Mouse (Mus musculus) ES-E14 (cell line): ENCODE results near the gene Gtpbp1. TPM values are rescaled to one million over a fixed set of nuclear protein-coding genes. Genes with fewer than 3 reads are reported as not detected.
A peak's percentile ranks its signal among the peaks of the same experiment; 100 is the strongest.

Experiments
- DNase-seq: peaks from one replicate; pipeline ENCODE4 v3.0.0-alpha.2; 2013; ENCODE audit warnings: low read depth, low spot score
- H3K27ac ChIP-seq: 2 replicates; pipeline ENCODE4 v1.5.1; 2012; ENCODE audit warnings: low read depth, mild to moderate bottlenecking, low read length, moderate library complexity, mixed read lengths; ENCODE audit not compliant: poor library complexity, insufficient read depth, severe bottlenecking
- H3K36me3 ChIP-seq: 2 replicates; pipeline ENCODE4 v1.6.1; 2012; ENCODE audit warnings: mild to moderate bottlenecking, low read length, moderate library complexity, mixed read lengths; ENCODE audit not compliant: control insufficient read depth, poor library complexity, insufficient read depth, severe bottlenecking
- H3K4me1 ChIP-seq, 2 experiments: fragments of 150-350 bp in 1 of 2; sonication (generic) in 1 of 2; 2 replicates each; pipeline ENCODE4 v1.6.1; 2012; ENCODE audit warnings: low read length in 2 of 2, mild to moderate bottlenecking in 1 of 2, mixed read lengths in 1 of 2; ENCODE audit not compliant: control insufficient read depth in 2 of 2, insufficient read depth in 2 of 2, poor library complexity in 1 of 2
- H3K4me3 ChIP-seq, 2 experiments: fragments of 150-350 bp in 1 of 2; sonication (generic) in 1 of 2; 2 replicates each; pipeline ENCODE4 v1.5.1; 2012; ENCODE audit warnings: low read length in 2 of 2, low read depth in 1 of 2, mild to moderate bottlenecking in 1 of 2, mixed read lengths in 1 of 2; ENCODE audit not compliant: insufficient read depth in 1 of 2, poor library complexity in 1 of 2, severe bottlenecking in 1 of 2
- H3K9ac ChIP-seq: 2 replicates; pipeline ENCODE4 v1.6.1; 2012; ENCODE audit warnings: low read depth, mild to moderate bottlenecking, low read length, mixed read lengths; ENCODE audit not compliant: poor library complexity, insufficient read depth, severe bottlenecking
- H3K9me3 ChIP-seq: fragments of 150-350 bp; sonication (generic); 2 replicates; pipeline ENCODE4 v1.6.1; 2012; ENCODE audit warnings: low read depth, mild to moderate bottlenecking, low read length; ENCODE audit not compliant: control insufficient read depth, insufficient read depth
- CHD2 ChIP-seq: IDR thresholded peaks from 2 replicates; pipeline ENCODE4 v1.6.1; 2014; ENCODE audit warnings: mild to moderate bottlenecking, low read depth, low read length, inconsistent platforms
- HCFC1 ChIP-seq: IDR thresholded peaks from 2 replicates; pipeline ENCODE4 v1.6.1; 2012; ENCODE audit warnings: low read length, inconsistent platforms, borderline replicate concordance; ENCODE audit not compliant: insufficient read depth
- MAFK ChIP-seq: IDR thresholded peaks from 2 replicates; pipeline ENCODE4 v1.6.1; 2014; ENCODE audit warnings: mild to moderate bottlenecking, low read depth, low read length, inconsistent platforms; ENCODE audit not compliant: insufficient read depth
- ZC3H11A ChIP-seq: IDR thresholded peaks from 2 replicates; pipeline ENCODE4 v1.6.1; 2012; ENCODE audit warnings: low read depth, mild to moderate bottlenecking, inconsistent platforms, low read length, borderline replicate concordance
- ZNF384 ChIP-seq: IDR thresholded peaks from 2 replicates; pipeline ENCODE4 v1.6.1; 2012; ENCODE audit warnings: low read depth, low read length, inconsistent platforms
- in situ Hi-C, 2 experiments: fragments of 600-800 bp; cut with MboI; formaldehyde crosslinking; loops; one replicate each; pipeline ENCODE4 v1.15.1; 2025; ENCODE audit warnings: low sequenced_read_pairs in 2 of 2, inconsistent platforms in 1 of 2; ENCODE audit not compliant: unreplicated experiment in 2 of 2
- total RNA-seq: library from RNA; depleted of rRNA; stranded (reverse); fragments of 300-350 nt; gene quantifications from 2 replicates; pipeline ENCODE4 v1.2.3, GENCODE M21; 2012

Gene Gtpbp1
- total RNA-seq, 1 experiment: 48.1 TPM

DNA sequence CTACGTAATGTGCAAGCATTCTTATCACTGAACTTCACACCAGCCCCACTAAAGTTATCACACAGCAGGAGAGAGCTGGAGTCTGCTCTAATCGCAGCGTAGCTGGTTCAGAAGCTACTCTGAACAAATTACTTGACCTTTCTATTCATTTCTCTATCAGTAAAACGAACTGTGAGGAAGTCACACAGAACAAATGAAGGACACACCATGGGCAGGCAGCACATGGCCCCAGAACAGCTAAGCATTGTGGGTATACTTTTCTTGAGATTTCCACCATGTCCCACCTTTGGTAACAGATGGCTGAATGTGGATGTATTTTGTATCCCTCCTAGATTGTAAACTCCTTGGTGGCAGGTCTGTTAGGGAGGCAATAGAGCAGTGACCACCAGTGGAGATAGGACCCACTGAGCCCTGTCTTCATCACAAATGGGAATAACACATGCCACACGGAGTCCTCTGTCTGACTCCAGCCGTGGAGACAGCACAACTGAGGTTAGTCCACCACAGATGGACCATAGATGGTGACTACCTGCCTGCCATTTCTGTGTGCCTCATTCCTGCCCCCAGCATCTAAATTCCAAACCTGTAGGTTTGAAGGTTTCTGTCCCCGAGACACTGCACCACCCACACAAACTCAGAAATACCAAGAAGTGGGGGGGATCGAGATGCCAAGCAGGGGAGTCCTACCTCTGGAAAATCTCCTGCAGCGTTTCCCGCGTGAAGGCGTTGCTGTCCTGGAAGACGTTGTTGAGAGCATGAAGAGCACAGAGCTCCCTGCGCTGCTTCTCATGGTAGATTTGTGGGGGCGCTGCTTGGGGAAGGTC lies 4.4 kb upstream of the Gtpbp1 start:
- Histone ChIP-seq H3K9me3 (no peaks in the 10 kb centered on the region), H3K36me3 (no peaks in the 10 kb centered on the region), H3K4me3 (peak overlapping the region; percentile 42 to 68; a peak in 3 of 4 replicates), H3K9ac (peak overlapping the region; percentile 46; the same call in 1 of the 2 replicates), H3K27ac (no peak overlapping the region), H3K4me1 (peaks cover 3 to 16% of the 10 kb centered on the region in 2 experiments; a peak in 2 of 4 replicates)
- DNase-seq: no peak
- in situ Hi-C loops: no loop called here
- TF ChIP-seq CHD2 (no peak), ZNF384 (no peak), ZC3H11A (no peak), MAFK (no peak), HCFC1 (no peak)

DNA sequence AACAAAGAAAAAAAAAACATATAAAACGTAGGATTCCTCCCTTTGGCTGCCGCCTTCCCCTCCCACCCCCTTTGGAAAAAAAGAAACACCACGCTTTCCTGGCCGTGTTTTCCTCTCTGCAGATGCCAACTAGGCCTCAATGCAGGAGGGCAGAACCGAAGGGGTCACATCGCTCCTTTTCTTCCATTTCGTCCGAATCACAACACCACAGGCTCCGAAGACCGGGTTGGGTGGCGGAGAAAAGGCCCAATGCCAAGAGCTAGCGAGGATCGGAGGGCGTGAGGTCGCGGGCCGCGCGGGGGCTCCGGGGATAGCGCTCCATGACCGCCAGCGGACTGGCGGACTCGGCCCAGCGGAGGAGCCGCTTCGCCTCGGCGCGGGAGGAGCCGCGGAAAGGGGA lies 3.5 kb upstream of the Gtpbp1 start:
- Histone ChIP-seq H3K4me3 (peak overlapping the region; percentile 68 to 96), H3K27ac (peak overlapping the region; percentile 39; the same call in 1 of the 2 replicates), H3K9me3 (no peaks in the 10 kb centered on the region), H3K36me3 (no peaks in the 10 kb centered on the region), H3K9ac (peak overlapping the region; percentile 89), H3K4me1 (peaks cover 2 to 14% of the 10 kb centered on the region in 2 experiments; a peak in 2 of 4 replicates)
- TF ChIP-seq ZC3H11A (no peak), ZNF384 (no peak)
- in situ Hi-C loops: no loop called here
- no peak for DNase-seq

DNA sequence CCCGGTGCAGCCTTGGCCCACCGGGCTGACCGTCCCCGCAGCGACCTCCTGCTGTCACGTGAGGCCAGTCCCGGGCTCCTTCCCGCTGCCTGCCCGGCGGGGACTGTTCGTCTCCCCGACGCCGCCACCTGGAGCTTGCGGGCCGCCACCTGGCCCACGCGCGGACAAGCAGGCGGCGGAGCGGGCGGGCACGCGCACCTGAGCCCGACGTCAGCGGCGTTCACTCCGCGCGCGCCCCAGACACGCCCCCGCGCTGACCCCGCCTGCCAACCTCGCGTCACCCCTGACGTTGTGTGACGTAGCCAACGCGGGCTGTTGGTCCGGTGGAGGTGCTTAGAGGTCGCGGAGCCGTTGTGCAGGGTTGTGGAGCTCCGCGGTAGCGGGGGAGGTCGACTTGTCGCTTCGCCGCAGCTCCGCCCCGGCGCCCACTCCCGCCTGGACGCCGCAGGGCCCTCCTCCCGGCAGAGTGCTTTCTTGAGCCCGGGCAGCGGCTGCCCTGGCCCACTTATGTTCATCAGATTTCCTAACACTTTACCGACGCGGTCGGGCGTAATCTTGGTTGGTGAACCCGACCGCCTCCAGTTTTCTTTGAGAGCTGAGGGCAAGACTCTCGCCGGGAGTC lies 2.9 kb upstream of the Gtpbp1 start, which contains the start of gene Josd1:
Gene Josd1 (minus strand): TSS at position 274 of the 622 bp plus-strand sequence.
- TF ChIP-seq HCFC1 (0 out of 2 replicates have a peak, but pooled peaks have one; percentile 11), ZC3H11A (no peak), ZNF384 (no peak), CHD2 (no peak), MAFK (no peak)
- peak within 1 kb of the TSS; percentile 41; the same call in 1 of the 2 replicates for H3K27ac ChIP-seq
- in situ Hi-C loops: no loop called here
- H3K4me1 ChIP-seq: peaks cover 2 to 14% of the 10 kb centered on the region in 2 experiments; a peak in 1 of 4 replicates
- H3K36me3 ChIP-seq: no peaks in the 10 kb centered on the region
- peak within 1 kb of the TSS; percentile 89 for H3K9ac ChIP-seq
- DNase-seq: peak; percentile 82
- peak within 1 kb of the TSS; percentile 68 to 96 for H3K4me3 ChIP-seq
- no peaks in the 10 kb centered on the region for H3K9me3 ChIP-seq

DNA sequence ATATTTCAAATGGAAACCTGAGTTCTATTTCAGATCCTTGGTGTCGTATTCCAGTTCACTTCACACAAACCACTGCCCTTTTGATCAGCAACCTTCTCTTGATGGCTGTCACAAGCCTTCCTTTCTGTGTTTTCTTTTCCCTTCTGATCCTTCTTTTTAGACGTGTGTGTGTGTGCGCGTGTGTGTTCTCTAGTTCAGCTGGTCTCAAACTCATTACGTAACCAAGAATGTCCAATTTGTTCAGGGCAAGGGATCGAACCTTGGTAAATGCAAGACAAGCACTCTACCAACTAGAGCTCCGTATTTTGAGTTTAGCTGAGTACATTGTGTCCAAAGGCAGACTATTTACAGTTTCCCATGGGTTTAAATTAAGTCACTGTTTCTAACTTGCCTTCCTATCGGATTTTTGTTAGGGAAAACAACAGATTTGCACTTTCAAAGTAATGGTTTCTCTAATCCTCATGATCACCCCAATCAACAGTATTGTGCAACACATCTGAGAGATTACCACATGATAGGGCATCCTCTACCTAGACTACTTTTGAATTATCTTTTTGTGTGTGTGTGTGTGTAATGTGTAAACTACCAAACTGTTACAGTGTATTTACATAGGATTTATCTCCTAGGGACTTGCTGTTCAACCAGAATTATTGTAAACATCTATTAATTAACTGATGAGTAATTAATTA lies 2.2 kb upstream of the Gtpbp1 start:
- Histone ChIP-seq H3K4me1 (peaks cover 2 to 12% of the 10 kb centered on the region in 2 experiments; a peak in 1 of 4 replicates), H3K4me3 (peak overlapping the region; percentile 68 to 96), H3K36me3 (no peaks in the 10 kb centered on the region), H3K9ac (peak overlapping the region; percentile 74; the same call in 1 of the 2 replicates), H3K9me3 (no peaks in the 10 kb centered on the region), H3K27ac (no peak overlapping the region)
- no peak for TF ChIP-seq ZNF384
- no peak for TF ChIP-seq CHD2
- TF ChIP-seq HCFC1: 0 out of 2 replicates have a peak, but pooled peaks have one; percentile 6
- no peak for TF ChIP-seq ZC3H11A
- TF ChIP-seq MAFK: no peak
- DNase-seq: no peak
- in situ Hi-C loops: no loop called here
